Mouse (Mus musculus) hindbrain, embryonic 15.5 days (tissue): ENCODE measurements around the gene Lrp8. TPM values are rescaled to one million over a fixed set of nuclear protein-coding genes. Genes with fewer than 3 reads are reported as not detected.

Experiments used
- ATAC-seq: fragments of 200-750 bp; cut with Nextera tagmentation; 2 replicates; pipeline ENCODE4 v1.8.0; 2017; ENCODE audit warnings: low read depth, moderate number of reproducible peaks, moderate TSS enrichment; ENCODE audit not compliant: low FRiP score
- H3K27ac ChIP-seq: fragments of 300-500 bp; sonication (generic); replicated peaks from 2 replicates; pipeline ENCODE4 v1.5.1; 2015; ENCODE audit warnings: mild to moderate bottlenecking, inconsistent platforms
- H3K27me3 ChIP-seq: fragments of 300-500 bp; sonication (generic); 2 replicates; pipeline ENCODE4 v1.6.1; 2015; ENCODE audit warnings: control low read depth, inconsistent platforms
- H3K36me3 ChIP-seq: fragments of 300-500 bp; sonication (generic); 2 replicates; pipeline ENCODE4 v1.6.1; 2015; ENCODE audit warnings: control low read depth, inconsistent platforms
- H3K4me1 ChIP-seq: fragments of 300-500 bp; sonication (generic); replicated peaks from 2 replicates; pipeline ENCODE4 v1.6.1; 2015; ENCODE audit warnings: control low read depth, inconsistent platforms
- H3K4me2 ChIP-seq: fragments of 300-500 bp; sonication (generic); 2 replicates; pipeline ENCODE4 v1.6.1; 2015; ENCODE audit warnings: moderate library complexity, mild to moderate bottlenecking, inconsistent platforms
- H3K4me3 ChIP-seq: fragments of 300-500 bp; sonication (generic); 2 replicates; pipeline ENCODE4 v1.5.1; 2015; ENCODE audit warnings: mild to moderate bottlenecking, inconsistent platforms
- H3K9ac ChIP-seq: fragments of 300-500 bp; sonication (generic); 2 replicates; pipeline ENCODE4 v1.6.1; 2015; ENCODE audit warnings: inconsistent platforms
- H3K9me3 ChIP-seq: fragments of 300-500 bp; sonication (generic); 2 replicates; pipeline ENCODE4 v1.6.1; 2016; ENCODE audit warnings: control low read depth, inconsistent platforms
- WGBS: fragments of 180-500 bp; shearing (Covaris S2); methylation state at CpG from one replicate; pipeline ENCODE4 v1.1.7; 2015; 5-methylcytosine and 5-hydroxymethylcytosine counted together
- polyA plus RNA-seq: library from polyadenylated mRNA; unstranded; fragments of >200 nt; fragmentation: Nextera tagmentation; extraction: Ambion mirVana; gene quantifications from 2 replicates; pipeline ENCODE4 v1.2.1, GENCODE M21; 2015

Gene Lrp8
- polyA plus RNA-seq, 1 experiment from 2014 or later, result 60.6 TPM

- H3K27ac ChIP-seq, result no peak overlapping the region
- H3K9ac ChIP-seq, result no peak overlapping the region
- 31% methylated on average over 10 of the region's 10 CpGs for WGBS
- no peaks in the 10 kb centered on the region for H3K9me3 ChIP-seq
- peaks cover 60% of the 10 kb centered on the region for H3K4me1 ChIP-seq
- no peak overlapping the region for H3K4me3 ChIP-seq
- no peaks in the 10 kb centered on the region for H3K36me3 ChIP-seq
- no peaks in the 10 kb centered on the region for H3K27me3 ChIP-seq
- no peak overlapping the region for H3K4me2 ChIP-seq
- ATAC-seq, result no peak
These were observed 9.8 kb downstream of the Lrp8 start for GRCm38 (mm10) chr4:107811716-107812330.

DNA sequence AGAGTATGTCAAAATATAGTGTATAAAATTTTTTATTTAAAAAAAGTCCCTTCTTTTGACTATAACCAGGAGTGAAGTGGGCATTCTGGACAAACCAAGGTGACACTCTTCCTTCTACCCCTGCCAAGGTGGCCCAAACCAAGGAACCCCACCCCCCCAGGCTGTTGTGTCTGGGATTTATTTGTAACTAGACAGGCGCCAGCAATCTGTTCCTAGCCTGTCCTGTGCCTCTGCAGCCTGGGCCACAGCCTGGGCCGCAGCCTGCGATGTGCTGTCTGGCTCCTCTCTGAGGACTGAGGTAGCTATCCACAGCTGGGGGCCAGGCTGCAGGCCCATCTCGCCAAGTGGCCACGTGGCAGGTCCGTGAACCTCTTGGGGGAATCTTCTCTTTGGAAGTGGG lies 10.3 kb downstream of the Lrp8 start:
- H3K9ac ChIP-seq, result no peak overlapping the region
- H3K4me1 ChIP-seq, result peaks cover 60% of the 10 kb centered on the region
- H3K27ac ChIP-seq, result no peak overlapping the region
- H3K4me2 ChIP-seq, result no peak overlapping the region
- H3K4me3 ChIP-seq, result no peak overlapping the region
- no peaks in the 10 kb centered on the region for H3K36me3 ChIP-seq
- no peaks in the 10 kb centered on the region for H3K9me3 ChIP-seq
- ATAC-seq, result no peak
- no peaks in the 10 kb centered on the region for H3K27me3 ChIP-seq
- WGBS, result 64% methylated on average over 6 of the region's 6 CpGs

GRCm38 (mm10) chr4:107816459-107816858 lies 14.4 kb downstream of the Lrp8 start:
- Histone ChIP-seq H3K9me3 (no peaks in the 10 kb centered on the region), H3K4me3 (no peak overlapping the region), H3K4me1 (peaks cover 81% of the 10 kb centered on the region), H3K36me3 (no peaks in the 10 kb centered on the region), H3K27me3 (no peaks in the 10 kb centered on the region), H3K4me2 (no peak overlapping the region), H3K9ac (no peak overlapping the region), H3K27ac (no peak overlapping the region)
- ATAC-seq, result no peak
- WGBS, result 80% methylated on average over 4 of the region's 4 CpGs

DNA sequence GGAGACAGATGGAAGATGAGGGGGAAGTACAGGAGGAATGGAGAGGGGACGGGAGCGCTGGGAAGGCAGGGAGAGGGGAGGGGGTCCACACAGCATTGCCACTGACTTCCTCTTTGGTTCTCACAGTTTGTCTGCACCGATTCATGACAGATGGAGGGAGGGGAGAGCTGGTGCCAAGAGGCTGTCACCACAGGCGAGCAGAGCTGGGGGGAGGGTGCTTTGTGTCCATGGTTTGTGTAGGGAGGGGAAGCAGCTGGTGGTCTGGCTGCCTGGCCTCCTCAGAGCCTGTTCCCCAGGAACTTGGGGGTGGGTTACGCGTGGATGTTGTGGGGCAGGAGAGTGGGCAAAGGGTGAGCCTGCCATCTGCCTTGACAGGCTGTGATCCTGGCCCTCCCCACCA lies 15.4 kb downstream of the Lrp8 start:
- ATAC-seq, result peak; percentile 51
- 15% methylated on average over 6 of the region's 6 CpGs for WGBS
- Histone ChIP-seq H3K9ac (no peak overlapping the region), H3K4me3 (no peak overlapping the region), H3K4me2 (no peak overlapping the region), H3K4me1 (peaks cover 85% of the 10 kb centered on the region), H3K36me3 (no peaks in the 10 kb centered on the region), H3K27ac (peak overlapping the region; percentile 34), H3K9me3 (no peaks in the 10 kb centered on the region), H3K27me3 (no peaks in the 10 kb centered on the region)

- Histone ChIP-seq H3K36me3 (no peaks in the 10 kb centered on the region), H3K9me3 (no peaks in the 10 kb centered on the region), H3K4me3 (no peak overlapping the region), H3K27ac (peak overlapping the region; percentile 82), H3K4me1 (peaks cover 95% of the 10 kb centered on the region), H3K9ac (no peak overlapping the region), H3K4me2 (peak overlapping the region; percentile 20; the same call in 1 of the 2 replicates), H3K27me3 (no peaks in the 10 kb centered on the region)
- WGBS, result 40% methylated on average over 16 of the region's 16 CpGs
- ATAC-seq, result peak; percentile 15; the same call in 1 of the 2 replicates
These were observed 18.1 kb downstream of the Lrp8 start for GRCm38 (mm10) chr4:107819990-107820719.

DNA sequence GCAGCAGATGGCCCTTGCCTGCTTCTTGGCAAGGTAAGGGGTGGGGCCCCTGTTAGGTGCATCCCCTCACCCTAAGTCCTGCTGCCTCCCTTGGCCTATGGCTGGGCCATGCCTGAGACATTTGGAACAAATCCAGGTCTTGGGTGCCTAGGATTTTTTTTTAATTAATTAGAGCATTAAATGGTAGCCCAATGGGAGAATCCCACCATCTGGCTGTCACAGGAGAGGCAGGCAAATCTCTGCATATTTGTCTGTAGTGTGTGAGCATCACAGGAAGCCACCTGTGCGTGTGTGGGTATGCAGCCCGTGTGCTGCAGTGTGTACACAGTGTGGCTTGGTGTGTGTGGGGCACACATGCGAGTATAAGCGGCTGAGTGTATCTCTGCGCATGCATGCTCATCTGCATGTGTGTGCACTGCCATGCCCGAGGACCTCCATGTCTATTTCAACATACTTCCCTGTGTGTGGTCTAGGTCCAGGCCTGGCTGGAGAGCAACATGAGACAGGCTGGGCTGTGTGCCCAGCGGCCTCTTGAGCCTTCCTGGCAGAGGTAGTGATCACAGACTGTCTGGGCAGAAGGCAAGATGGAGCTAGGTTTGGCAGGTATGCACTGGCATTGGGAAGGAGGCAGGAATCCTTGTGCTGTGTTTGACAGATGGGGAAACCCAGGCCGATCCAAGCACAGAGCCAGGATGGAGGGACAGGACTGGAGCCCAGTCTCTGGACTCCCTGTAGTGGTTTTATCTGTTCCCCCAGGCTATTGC lies 19.0 kb downstream of the Lrp8 start:
- H3K27me3 ChIP-seq, result no peaks in the 10 kb centered on the region
- no peaks in the 10 kb centered on the region for H3K9me3 ChIP-seq
- peak; percentile 19; the same call in 1 of the 2 replicates for ATAC-seq
- 57% methylated on average over 8 of the region's 8 CpGs for WGBS
- no peak overlapping the region for H3K9ac ChIP-seq
- H3K4me2 ChIP-seq, result no peak overlapping the region
- peaks cover 96% of the 10 kb centered on the region for H3K4me1 ChIP-seq
- H3K36me3 ChIP-seq, result no peaks in the 10 kb centered on the region
- no peak overlapping the region for H3K4me3 ChIP-seq
- H3K27ac ChIP-seq, result peak overlapping the region; percentile 82

DNA sequence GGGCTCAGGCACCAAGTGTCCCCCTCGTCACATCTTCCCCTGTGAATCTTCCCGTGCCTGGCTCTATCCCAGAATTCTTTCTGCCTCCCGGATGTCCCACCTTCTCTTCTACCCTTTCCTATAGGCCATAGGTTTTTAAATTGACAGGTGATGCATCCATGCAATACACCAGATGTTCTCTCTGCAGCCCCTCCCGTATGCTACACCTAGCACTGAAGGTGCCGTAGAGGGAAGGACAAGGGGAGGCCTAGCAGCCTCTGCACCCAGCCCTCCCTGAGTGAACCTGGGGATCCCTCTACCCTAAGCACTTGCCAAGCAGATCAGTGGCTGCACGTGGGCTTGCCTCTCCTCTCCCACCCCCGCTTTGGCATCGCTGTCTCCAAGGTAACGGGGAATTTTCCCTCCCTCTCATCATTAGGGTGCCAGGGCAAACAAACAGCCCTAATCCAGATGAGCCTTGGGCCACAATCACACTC lies 20.9 kb downstream of the Lrp8 start:
- H3K27ac ChIP-seq, result peak overlapping the region; percentile 82
- H3K9me3 ChIP-seq, result no peaks in the 10 kb centered on the region
- peak overlapping the region; percentile 21 for H3K4me3 ChIP-seq
- H3K9ac ChIP-seq, result peak overlapping the region; percentile 24; the same call in 1 of the 2 replicates
- H3K27me3 ChIP-seq, result no peaks in the 10 kb centered on the region
- WGBS, result 19% methylated on average over 9 of the region's 9 CpGs
- ATAC-seq, result peak; percentile 28; the same call in 1 of the 2 replicates
- no peaks in the 10 kb centered on the region for H3K36me3 ChIP-seq
- H3K4me1 ChIP-seq, result peaks cover 96% of the 10 kb centered on the region
- peak overlapping the region; percentile 48 for H3K4me2 ChIP-seq

- 9% methylated on average over 11 of the region's 11 CpGs for WGBS
These were observed 21.4 kb downstream of the Lrp8 start for GRCm38 (mm10) chr4:107823511-107823910.

DNA sequence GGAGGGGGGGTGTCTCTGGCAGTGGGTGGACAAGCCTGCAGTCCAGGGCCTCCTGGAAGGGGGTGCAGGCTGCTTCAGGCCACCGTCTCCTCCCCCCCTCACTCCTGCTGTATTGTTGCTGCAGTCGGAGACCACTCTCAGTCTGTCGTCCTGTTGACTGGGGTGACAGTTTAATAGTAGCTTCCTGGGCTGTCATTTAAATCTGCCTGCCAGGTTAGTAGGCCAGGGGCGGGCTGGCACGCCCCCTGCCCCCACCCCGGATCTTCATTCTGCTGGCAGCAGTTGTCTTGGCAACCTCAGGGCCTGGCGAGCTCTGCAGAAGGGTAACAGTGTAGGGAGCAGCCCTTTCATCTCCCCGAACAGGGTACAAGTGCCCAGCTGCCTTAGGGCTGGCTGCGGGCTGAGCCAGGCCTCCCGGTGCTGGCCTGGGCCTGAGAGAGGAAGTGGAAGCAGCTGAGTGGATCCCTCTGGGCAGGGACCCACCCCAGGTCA lies 26.7 kb downstream of the Lrp8 start:
- 7% methylated on average over 10 of the region's 10 CpGs for WGBS
- peak; percentile 80 for ATAC-seq
- Histone ChIP-seq H3K9ac (peak overlapping the region; percentile 10; the same call in 1 of the 2 replicates), H3K27me3 (no peaks in the 10 kb centered on the region), H3K4me1 (peaks cover 98% of the 10 kb centered on the region), H3K36me3 (no peaks in the 10 kb centered on the region), H3K4me3 (no peak overlapping the region), H3K27ac (peak overlapping the region; percentile 75), H3K9me3 (no peaks in the 10 kb centered on the region), H3K4me2 (0 out of 2 replicates have a peak overlapping the region, but pooled peaks have one; percentile 8)

More at GRCm38 (mm10) chr4:107823511-107823910, 21.4 kb downstream of the Lrp8 start:
- Histone ChIP-seq H3K9me3 (no peaks in the 10 kb centered on the region), H3K36me3 (no peaks in the 10 kb centered on the region), H3K27ac (peak overlapping the region; percentile 82), H3K4me3 (peak overlapping the region; percentile 21), H3K27me3 (no peaks in the 10 kb centered on the region), H3K9ac (peak overlapping the region; percentile 24), H3K4me1 (peaks cover 96% of the 10 kb centered on the region), H3K4me2 (peak overlapping the region; percentile 48)
- ATAC-seq, result no peak

GRCm38 (mm10) chr4:107829675-107830074 lies 27.6 kb downstream of the Lrp8 start:
- H3K27me3 ChIP-seq, result no peaks in the 10 kb centered on the region
- no peaks in the 10 kb centered on the region for H3K36me3 ChIP-seq
- ATAC-seq, result no peak
- H3K4me1 ChIP-seq, result peaks cover 98% of the 10 kb centered on the region
- no peak overlapping the region for H3K4me3 ChIP-seq
- peak overlapping the region; percentile 75 for H3K27ac ChIP-seq
- no peaks in the 10 kb centered on the region for H3K9me3 ChIP-seq
- no peak overlapping the region for H3K4me2 ChIP-seq
- no peak overlapping the region for H3K9ac ChIP-seq
- WGBS, result 17% methylated on average over 2 of the region's 2 CpGs

- H3K27ac ChIP-seq, result peak overlapping the region; percentile 75
- H3K4me2 ChIP-seq, result no peak overlapping the region
- no peaks in the 10 kb centered on the region for H3K27me3 ChIP-seq
- H3K9ac ChIP-seq, result no peak overlapping the region
- H3K4me3 ChIP-seq, result no peak overlapping the region
- ATAC-seq, result no peak
- 46% methylated on average over 10 of the region's 10 CpGs for WGBS
- no peaks in the 10 kb centered on the region for H3K9me3 ChIP-seq
- H3K36me3 ChIP-seq, result no peaks in the 10 kb centered on the region
- peaks cover 98% of the 10 kb centered on the region for H3K4me1 ChIP-seq
These were observed 28.1 kb downstream of the Lrp8 start for GRCm38 (mm10) chr4:107830189-107830588.
